Mouse (Mus musculus) CD8-positive naive resting alpha-beta T cell, adult 57 days (primary cell): Measurements from ENCODE around the gene Vmn2r7. TPM values are rescaled to one million over a fixed set of nuclear protein-coding genes. Genes with fewer than 3 reads are reported as not detected.

Experiments
- total RNA-seq: library from RNA; stranded (reverse); gene quantifications from one replicate; pipeline ENCODE4 v1.2.4, GENCODE M21; 2023

Gene Vmn2r7
- total RNA-seq = not detected

DNA sequence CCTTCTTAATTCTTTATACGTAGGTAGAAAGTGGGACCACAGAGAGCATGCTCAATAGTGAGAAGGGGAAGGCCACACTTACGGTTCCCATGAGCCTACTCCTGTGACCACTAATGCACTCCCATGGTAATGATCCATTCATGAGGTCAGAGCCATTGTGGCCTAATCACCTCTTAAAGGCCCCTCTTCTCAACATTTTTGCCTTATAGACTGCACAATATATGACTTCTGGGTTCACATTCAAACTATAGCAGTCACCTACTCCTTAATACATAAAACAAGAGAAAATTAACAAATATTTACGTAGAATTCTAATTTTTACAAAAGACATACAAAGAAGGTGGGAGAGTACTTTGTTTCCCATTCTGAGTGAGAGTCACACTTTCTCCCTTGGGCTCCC lies at the start of gene Vmn2r7:
Gene Vmn2r7 (minus strand): TSS at position 101 of the 400 bp plus-strand sequence.

